Mouse (Mus musculus): ENCODE results near the gene Cd4.

- TF ChIP-seq MAX (IDR thresholded peaks at IDR 0.05; ENCODE audit: low read length), result no peak
- no peak for TF ChIP-seq HCFC1 (IDR thresholded peaks at IDR 0.05; ENCODE audit: low read depth, low read length)
- TF ChIP-seq EP300 (IDR thresholded peaks at IDR 0.05; ENCODE audit: low read length), result no peak
- TF ChIP-seq POLR2A (IDR thresholded peaks at IDR 0.05; ENCODE audit: low read depth, low read length), result no peak
- no peak for TF ChIP-seq CTCF (conservative IDR thresholded peaks at IDR 0.05 in 1 of 2, IDR thresholded peaks at IDR 0.05 in 1 of 2; ENCODE audit: low read depth in 2 of 2, low read length in 2 of 2)
- TF ChIP-seq JUND (conservative IDR thresholded peaks at IDR 0.05; ENCODE audit: low read depth, low read length), result no peak
- no peak for TF ChIP-seq MAFK (IDR thresholded peaks at IDR 0.05; ENCODE audit: insufficient replicate concordance, low read length)
- no peak for TF ChIP-seq ZC3H11A (IDR thresholded peaks at IDR 0.05; ENCODE audit: low read depth, low read length)
- no peak for TF ChIP-seq UBTF (IDR thresholded peaks at IDR 0.05; ENCODE audit: low read depth, low read length)
- TF ChIP-seq USF1 (IDR thresholded peaks at IDR 0.05; ENCODE audit: low read depth, low read length), result no peak
- TF ChIP-seq E2F4 (IDR thresholded peaks at IDR 0.05; ENCODE audit: insufficient replicate concordance, low read depth, low read length), result no peak
- no peak for TF ChIP-seq SIN3A (IDR thresholded peaks at IDR 0.05; ENCODE audit: low read length)
- TF ChIP-seq CHD1 (IDR thresholded peaks at IDR 0.05; ENCODE audit: low read depth, low read length), result no peak
- TF ChIP-seq KAT2A (IDR thresholded peaks at IDR 0.05; ENCODE audit: insufficient replicate concordance, low read length), result no peak
These were observed 32.5 kb upstream of the Cd4 start for GRCm38 (mm10) chr6:124920318-124921085.
